Mouse (Mus musculus) spleen, postnatal 4 days (tissue): ENCODE measurements around the gene Rere.
"Not testable (repeated sequence)": the region's sequence is repeated elsewhere in the genome, so short reads cannot be mapped to it uniquely, and the experiment has no call there.

Experiments
- DNase-seq, 2 experiments: peaks; one replicate each; pipeline ENCODE4 v3.0.0; 2022; ENCODE audit warnings: low spot score in 2 of 2

The Rere gene

GRCm38 (mm10) chr4:150581931-150582723 is 300.7 kb downstream of the Rere start:
- DNase-seq = no peak

GRCm38 (mm10) chr4:150582966-150583776 is 301.7 kb downstream of the Rere start:
- peak; percentile 36 to 69 for DNase-seq

GRCm38 (mm10) chr4:150583777-150584135 is 302.3 kb downstream of the Rere start:
- no peak for DNase-seq

GRCm38 (mm10) chr4:150585800-150586199 is 304.4 kb downstream of the Rere start:
- no peak for DNase-seq

GRCm38 (mm10) chr4:150586275-150586674 is 304.8 kb downstream of the Rere start:
- no peak for DNase-seq

GRCm38 (mm10) chr4:150587597-150588299 is 306.3 kb downstream of the Rere start:
- no peak for DNase-seq

- no peak for DNase-seq
These were observed 306.8 kb downstream of the Rere start for GRCm38 (mm10) chr4:150588300-150588621.

GRCm38 (mm10) chr4:150590621-150591282 is 309.3 kb downstream of the Rere start:
- no peak for DNase-seq

- no peak for DNase-seq
These were observed 310.2 kb downstream of the Rere start for GRCm38 (mm10) chr4:150591602-150592001.

GRCm38 (mm10) chr4:150592087-150592486 is 310.6 kb downstream of the Rere start:
- DNase-seq = no peak

GRCm38 (mm10) chr4:150593473-150594217 is 312.2 kb downstream of the Rere start:
- no peak for DNase-seq

- DNase-seq = no peak
These were observed 312.9 kb downstream of the Rere start for GRCm38 (mm10) chr4:150594298-150594829.

- DNase-seq = no peak
These were observed 313.6 kb downstream of the Rere start for GRCm38 (mm10) chr4:150595071-150595470.

- no peak for DNase-seq
These were observed 314.5 kb downstream of the Rere start for GRCm38 (mm10) chr4:150595991-150596390.

GRCm38 (mm10) chr4:150598686-150599085 is 317.2 kb downstream of the Rere start:
- DNase-seq = no peak

GRCm38 (mm10) chr4:150599119-150599992 is 317.9 kb downstream of the Rere start:
- DNase-seq = no peak

- not testable (repeated sequence) for DNase-seq
These were observed 319.1 kb downstream of the Rere start for GRCm38 (mm10) chr4:150600503-150600902.

- no peak for DNase-seq
These were observed 320.0 kb downstream of the Rere start for GRCm38 (mm10) chr4:150601489-150601888.

- no peak for DNase-seq
These were observed 322.1 kb downstream of the Rere start for GRCm38 (mm10) chr4:150603366-150604061.
